Comparison of ENCODE assay signal across 10 mouse cellular contexts in genomic region chr5:111270246-111271002, GRCm38 (mm10).
DNase-seq lines count a peak whose midpoint lies in the region; ATAC-seq lines count a peak whose summit lies in the region.
"Had no signal": no experiment of that assay in that cellular context is flagged by ENCODE, and none has a peak within 500 bp of the region (broad histone marks: within the 10 kb centered on the region; RNA-seq: fewer than 3 reads in every experiment).

No protein-coding gene starts in this region.

- H3K4me2 ChIP-seq in hindbrain, embryonic 14.5 days (replicated peaks): no peak overlapping the region
- no peak overlapping the region for H3K4me2 ChIP-seq in neural tube, embryonic 14.5 days (ENCODE audit: low read depth, low read length)
- H3K4me2 ChIP-seq in intestine, embryonic 16.5 days (ENCODE audit: low read depth, low read length): no peak overlapping the region
- H3K4me2 ChIP-seq: lung, embryonic 15.5 days had no signal

- 45% methylated on average over 15 of the region's 15 CpGs for WGBS in hindbrain, embryonic 14.5 days
- WGBS in neural tube, embryonic 14.5 days: 56% methylated on average over 15 of the region's 15 CpGs
- 72% methylated on average over 15 of the region's 15 CpGs for WGBS in intestine, embryonic 16.5 days

- no peak overlapping the region for H3K4me3 ChIP-seq in hindbrain, embryonic 14.5 days (replicated peaks; ENCODE audit: low read length)
- no peak overlapping the region for H3K4me3 ChIP-seq in neural tube, embryonic 14.5 days (ENCODE audit: low read depth, low read length)
- H3K4me3 ChIP-seq in intestine, embryonic 16.5 days (ENCODE audit: low read length): no peak overlapping the region
- H3K4me3 ChIP-seq: lung, embryonic 15.5 days; megakaryocyte, embryonic 14.5 days had no signal

- H3K9ac ChIP-seq in hindbrain, embryonic 14.5 days: no peak overlapping the region
- no peak overlapping the region for H3K9ac ChIP-seq in neural tube, embryonic 14.5 days (replicated peaks; ENCODE audit: low read depth, low read length)
- no peak overlapping the region for H3K9ac ChIP-seq in intestine, embryonic 16.5 days (ENCODE audit: low read depth, low read length)
- H3K9ac ChIP-seq: lung, embryonic 15.5 days had no signal

- H3K27ac ChIP-seq in hindbrain, embryonic 14.5 days: no peak overlapping the region
- H3K27ac ChIP-seq in neural tube, embryonic 14.5 days (ENCODE audit: low read depth, low read length): no peak overlapping the region
- no peak overlapping the region for H3K27ac ChIP-seq in intestine, embryonic 16.5 days (ENCODE audit: low read length)
- H3K27ac ChIP-seq: lung, embryonic 15.5 days had no signal

- peak; percentile 44; the same call in 1 of the 2 replicates for ATAC-seq in hindbrain, embryonic 14.5 days (ENCODE audit: low FRiP score)
- peak; percentile 29; the same call in 1 of the 2 replicates for ATAC-seq in neural tube, embryonic 14.5 days (ENCODE audit: low read depth)
- ATAC-seq in intestine, embryonic 16.5 days: no peak

- H3K9me3 ChIP-seq in hindbrain, embryonic 14.5 days (ENCODE audit: control insufficient read depth, low read length): no peaks in the 10 kb centered on the region
- H3K9me3 ChIP-seq in neural tube, embryonic 14.5 days (ENCODE audit: control insufficient read depth, low read length): no peaks in the 10 kb centered on the region
- H3K9me3 ChIP-seq in intestine, embryonic 16.5 days (ENCODE audit: control insufficient read depth, low read length): 0 out of 2 replicates have a peak, but pooled peaks cover 4% of the 10 kb centered on the region

- peak; percentile 43 to 66 for DNase-seq in cerebellum, postnatal 25 days
- DNase-seq in cerebellum, adult 11-12 months: no peak
- DNase-seq in layer of hippocampus, postnatal 14 days (ENCODE audit: low spot score in 2 of 2): peak; percentile 40 to 68
- no peak for DNase-seq in layer of hippocampus, postnatal 25 days (ENCODE audit: extremely low spot score in 1 of 2, low spot score in 1 of 2)
- DNase-seq in hindbrain, embryonic 14.5 days (ENCODE audit: low spot score): no peak
- DNase-seq in spleen, postnatal 10 days (ENCODE audit: low spot score in 2 of 2): no peak

- H3K4me1 ChIP-seq in hindbrain, embryonic 14.5 days (replicated peaks; ENCODE audit: control insufficient read depth, insufficient read depth, low read length): no peaks in the 10 kb centered on the region
- no peaks in the 10 kb centered on the region for H3K4me1 ChIP-seq in neural tube, embryonic 14.5 days (ENCODE audit: control insufficient read depth, insufficient read depth, low read length)
- H3K4me1 ChIP-seq in intestine, embryonic 16.5 days (ENCODE audit: control insufficient read depth, insufficient read depth, low read length): 0 out of 2 replicates have a peak, but pooled peaks cover 8% of the 10 kb centered on the region

- no peaks in the 10 kb centered on the region for H3K27me3 ChIP-seq in hindbrain, embryonic 14.5 days (ENCODE audit: control insufficient read depth, insufficient read depth, low read length)
- H3K27me3 ChIP-seq in neural tube, embryonic 14.5 days (ENCODE audit: control insufficient read depth, insufficient read depth, low read length): no peaks in the 10 kb centered on the region
- H3K27me3 ChIP-seq in intestine, embryonic 16.5 days (replicated peaks; ENCODE audit: control insufficient read depth, insufficient read depth, low read length): no peaks in the 10 kb centered on the region
- H3K27me3 ChIP-seq: lung, embryonic 15.5 days had no signal

- H3K36me3 ChIP-seq in hindbrain, embryonic 14.5 days (replicated peaks; ENCODE audit: control insufficient read depth, insufficient read depth): peaks cover 48% of the 10 kb centered on the region
- H3K36me3 ChIP-seq in neural tube, embryonic 14.5 days (ENCODE audit: control insufficient read depth, insufficient read depth, low read length): peaks cover 19% of the 10 kb centered on the region
- 0 out of 2 replicates have a peak, but pooled peaks cover 4% of the 10 kb centered on the region for H3K36me3 ChIP-seq in intestine, embryonic 16.5 days (ENCODE audit: control insufficient read depth, insufficient read depth, low read length)

Comparison
In these comparisons a context has a peak if more than half of its experiments do, and no peak if none do; other contexts are left out.
1. DNase-seq: peak in cerebellum, postnatal 25 days (2 of 2) and layer of hippocampus, postnatal 14 days (2 of 2); none in cerebellum, adult 11-12 months (single experiment), layer of hippocampus, postnatal 25 days (0 of 2), hindbrain, embryonic 14.5 days (single experiment) and spleen, postnatal 10 days (0 of 2).